Mouse (Mus musculus): Measurements from ENCODE around the gene Ces1f.

DNA sequence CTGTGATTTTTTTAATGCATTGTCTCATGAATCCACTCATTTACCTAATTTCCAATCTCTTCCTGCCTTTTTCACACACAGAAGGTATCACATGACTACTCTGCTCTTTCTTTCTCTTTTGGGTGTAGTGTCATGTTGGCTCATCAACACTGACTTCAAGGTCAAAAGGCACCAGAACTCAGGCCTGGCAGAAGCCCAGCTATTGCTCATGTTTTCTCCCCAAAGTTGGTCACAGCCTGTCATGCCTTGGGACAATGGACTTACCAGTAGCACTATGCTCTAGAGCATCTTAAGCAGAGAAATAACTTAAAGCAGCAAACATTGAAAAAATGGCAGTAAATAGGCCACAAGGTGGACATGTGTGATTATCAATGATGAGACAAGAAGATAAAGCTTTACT is 68.5 kb downstream of the Ces1f start:
- TF ChIP-seq CTCF (IDR thresholded peaks at IDR 0.05; ENCODE audit: low read depth): no peak
- no peak for TF ChIP-seq EP300 (IDR thresholded peaks at IDR 0.05; ENCODE audit: low read depth)

Measured in liver, postnatal 0 days (tissue).